Mouse (Mus musculus) cerebellum, adult 2 months (tissue): ENCODE results near the gene Wscd2. TPM values are rescaled to one million over a fixed set of nuclear protein-coding genes. Genes with fewer than 3 reads are reported as not detected.

Experiments
- DNase-seq, 2 experiments: peaks; one replicate each; pipeline ENCODE4 v3.0.0; 2021
- H3K27ac ChIP-seq: fragments of 200-500 bp; 2 replicates; pipeline ENCODE4 v1.5.1; 2012; ENCODE audit warnings: low read length, control low read depth, inconsistent platforms; ENCODE audit not compliant: insufficient read depth
- H3K27me3 ChIP-seq: fragments of 200-500 bp; 2 replicates; pipeline ENCODE4 v1.6.1; 2012; ENCODE audit warnings: inconsistent platforms, mild to moderate bottlenecking, low read length, moderate library complexity; ENCODE audit not compliant: control insufficient read depth, insufficient read depth
- H3K4me1 ChIP-seq: fragments of 200-500 bp; 2 replicates; pipeline ENCODE4 v1.6.1; 2011; ENCODE audit warnings: low read length; ENCODE audit not compliant: control insufficient read depth, insufficient read depth
- H3K4me3 ChIP-seq: fragments of 200-500 bp; replicated peaks from 2 replicates; pipeline ENCODE3; 2011; ENCODE audit warnings: mild to moderate bottlenecking, low read depth, low read length, control low read depth; ENCODE audit not compliant: insufficient read depth
- CTCF ChIP-seq: fragments of 200-500 bp; IDR thresholded peaks from 2 replicates; pipeline ENCODE4 v1.5.1; 2011; ENCODE audit warnings: low read depth, mild to moderate bottlenecking, control low read depth, low read length, moderate library complexity, borderline replicate concordance; ENCODE audit not compliant: insufficient read depth
- POLR2A ChIP-seq: fragments of 200-500 bp; IDR thresholded peaks from 2 replicates; pipeline ENCODE4 v1.6.1; 2011; ENCODE audit warnings: low read length, control low read depth, borderline replicate concordance; ENCODE audit not compliant: insufficient read depth
- WGBS: fragments of 180-500 bp; shearing (Covaris S2); methylation state at CpG from one replicate; pipeline ENCODE4 v1.1.7; 2018; 5-methylcytosine and 5-hydroxymethylcytosine counted together
- polyA plus RNA-seq: library from polyadenylated mRNA; depleted of rRNA; stranded (reverse); fragments of >200 nt; gene quantifications from 2 replicates; pipeline ENCODE4 v1.2.3, GENCODE M21; 2012

Wscd2 gene
- polyA plus RNA-seq, 1 experiment, result 113 TPM

- Histone ChIP-seq H3K4me3 (no peak overlapping the region), H3K27ac (peak overlapping the region; percentile 68), H3K4me1 (peaks cover 42% of the 10 kb centered on the region), H3K27me3 (no peaks in the 10 kb centered on the region)
- 31% methylated on average over 5 of the region's 5 CpGs for WGBS
- TF ChIP-seq CTCF, result no peak
- TF ChIP-seq POLR2A, result no peak
- DNase-seq, result no peak
These were observed 100.0 kb downstream of the Wscd2 start for GRCm38 (mm10) chr5:113590010-113590640.

- TF ChIP-seq POLR2A (no peak), CTCF (no peak)
- Histone ChIP-seq H3K27ac (peak overlapping the region; percentile 79), H3K4me3 (no peak overlapping the region), H3K27me3 (no peaks in the 10 kb centered on the region), H3K4me1 (peaks cover 42% of the 10 kb centered on the region)
- DNase-seq, result no peak
- 49% methylated on average over 2 of the region's 3 CpGs for WGBS
These were observed 101.0 kb downstream of the Wscd2 start for GRCm38 (mm10) chr5:113591166-113591565.

- TF ChIP-seq POLR2A (0 out of 2 replicates have a peak, but pooled peaks have one; percentile 16), CTCF (no peak)
- no peaks in the 10 kb centered on the region for H3K27me3 ChIP-seq
- H3K4me1 ChIP-seq, result peaks cover 42% of the 10 kb centered on the region
- WGBS, result 37% methylated on average over 6 of the region's 6 CpGs
- no peak for DNase-seq
- H3K27ac ChIP-seq, result peak overlapping the region; percentile 79
- no peak overlapping the region for H3K4me3 ChIP-seq
These were observed 101.7 kb downstream of the Wscd2 start for GRCm38 (mm10) chr5:113591751-113592230.

GRCm38 (mm10) chr5:113593911-113594705 is 104.0 kb downstream of the Wscd2 start:
- 92% methylated on average over 6 of the region's 6 CpGs for WGBS
- no peak for DNase-seq
- Histone ChIP-seq H3K27me3 (no peaks in the 10 kb centered on the region), H3K27ac (no peak overlapping the region), H3K4me3 (no peak overlapping the region), H3K4me1 (peaks cover 33% of the 10 kb centered on the region)
- no peak for TF ChIP-seq CTCF
- no peak for TF ChIP-seq POLR2A

- H3K27ac ChIP-seq, result no peak overlapping the region
- TF ChIP-seq POLR2A (no peak), CTCF (no peak)
- 86% methylated on average over 9 of the region's 9 CpGs for WGBS
- no peak overlapping the region for H3K4me3 ChIP-seq
- no peaks in the 10 kb centered on the region for H3K27me3 ChIP-seq
- H3K4me1 ChIP-seq, result peaks cover 21% of the 10 kb centered on the region
- no peak for DNase-seq
These were observed 106.1 kb downstream of the Wscd2 start for GRCm38 (mm10) chr5:113596252-113596651.

GRCm38 (mm10) chr5:113596780-113597353 is 106.7 kb downstream of the Wscd2 start:
- no peak for TF ChIP-seq POLR2A
- DNase-seq, result no peak
- Histone ChIP-seq H3K4me1 (peaks cover 15% of the 10 kb centered on the region; the same call in 1 of the 2 replicates), H3K4me3 (no peak overlapping the region), H3K27me3 (no peaks in the 10 kb centered on the region), H3K27ac (no peak overlapping the region)
- WGBS, result 86% methylated on average over 9 of the region's 9 CpGs

GRCm38 (mm10) chr5:113600181-113600580 is 110.0 kb downstream of the Wscd2 start:
- no peak overlapping the region for H3K4me3 ChIP-seq
- peaks cover 6% of the 10 kb centered on the region; the same call in 1 of the 2 replicates for H3K4me1 ChIP-seq
- no peak for TF ChIP-seq POLR2A
- no peak for TF ChIP-seq CTCF
- H3K27me3 ChIP-seq, result no peaks in the 10 kb centered on the region
- 75% methylated on average over 3 of the region's 3 CpGs for WGBS
- no peak overlapping the region for H3K27ac ChIP-seq
- DNase-seq, result no peak
